8 mouse cellular contexts compared by ENCODE assay signal in the genomic region with DNA sequence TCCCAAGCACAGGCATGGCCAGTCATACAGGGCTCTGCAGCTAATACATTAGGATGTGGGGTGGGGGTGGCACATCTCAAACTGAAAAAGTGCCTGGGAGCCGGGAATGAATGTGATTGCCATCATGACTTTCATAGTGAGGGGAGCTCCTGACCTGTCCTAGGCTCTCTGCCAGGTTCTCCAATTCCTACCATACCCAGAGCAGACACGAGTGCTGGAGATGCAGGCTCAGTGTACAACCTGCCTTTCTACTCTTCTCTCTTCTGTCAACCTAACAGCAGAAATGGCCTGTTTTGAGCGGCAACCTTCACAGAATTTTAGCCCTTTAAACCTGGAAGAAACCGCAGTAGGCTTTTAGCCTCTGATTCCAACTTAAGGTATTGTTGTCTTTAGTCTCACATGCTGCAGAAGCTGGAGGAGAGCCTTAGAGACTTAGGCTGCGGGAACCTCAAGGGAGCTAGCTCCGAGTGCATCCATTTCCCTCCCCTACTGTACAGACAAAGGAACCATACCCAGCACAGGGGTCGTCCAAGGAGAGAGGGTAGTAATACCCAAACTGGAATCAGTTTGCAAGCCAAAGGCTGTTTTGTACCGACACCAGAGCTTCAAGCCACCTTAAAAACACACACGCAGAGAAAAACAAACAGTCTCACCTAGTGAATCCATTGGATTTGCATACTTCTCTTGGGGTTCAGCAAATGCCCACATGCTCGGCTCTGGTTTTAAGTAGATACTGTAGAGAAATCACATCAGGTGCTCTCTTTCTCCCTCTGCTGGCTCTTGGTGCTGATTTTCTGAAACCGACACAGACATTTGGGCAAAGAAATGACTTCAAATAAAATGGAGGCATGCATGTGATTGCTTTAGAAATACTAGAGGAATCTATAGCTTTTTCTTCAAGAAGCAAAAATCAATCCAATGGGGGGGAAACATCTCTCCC.
DNase-seq lines count a peak whose midpoint lies in the region; ATAC-seq lines count a peak whose summit lies in the region.

No protein-coding gene starts in this region.

- no peaks in the 10 kb centered on the region for H3K36me3 ChIP-seq in kidney, embryonic 15.5 days
- H3K36me3 ChIP-seq in hindbrain, embryonic 11.5 days (ENCODE audit: control insufficient read depth, insufficient read depth, low read length) = no peaks in the 10 kb centered on the region
- H3K36me3 ChIP-seq in midbrain, embryonic 10.5 days = no peaks in the 10 kb centered on the region

- H3K4me3 ChIP-seq in kidney, embryonic 15.5 days (replicated peaks) = no peak overlapping the region
- no peak overlapping the region for H3K4me3 ChIP-seq in hindbrain, embryonic 11.5 days (ENCODE audit: low read depth, low read length)
- H3K4me3 ChIP-seq in midbrain, embryonic 10.5 days = no peak overlapping the region

- DNase-seq in kidney, postnatal 4 days = peak; percentile 22 to 25
- peak; percentile 80 for DNase-seq in brain, embryonic 18.5 days (ENCODE audit: low read depth, low spot score)
- peak; percentile 62 for DNase-seq in hindbrain, embryonic 11.5 days (ENCODE audit: low spot score)
- DNase-seq in midbrain, embryonic 10.5 days (ENCODE audit: low spot score) = peak; percentile 24
- DNase-seq in thymus, postnatal 4 days = no peak
- DNase-seq in heart, adult 9 months (ENCODE audit: low spot score in 2 of 2) = no peak

- no peak overlapping the region for H3K9ac ChIP-seq in kidney, embryonic 15.5 days
- peak overlapping the region; percentile 2; the same call in 1 of the 2 replicates for H3K9ac ChIP-seq in hindbrain, embryonic 11.5 days (ENCODE audit: low read depth, low read length)

- no peak overlapping the region for H3K27ac ChIP-seq in kidney, embryonic 15.5 days
- H3K27ac ChIP-seq in hindbrain, embryonic 11.5 days (ENCODE audit: low read depth, low read length) = peak overlapping the region; percentile 64
- H3K27ac ChIP-seq in midbrain, embryonic 10.5 days (replicated peaks) = peak overlapping the region; percentile 72

- H3K4me1 ChIP-seq in kidney, embryonic 15.5 days = no peaks in the 10 kb centered on the region
- no peaks in the 10 kb centered on the region for H3K4me1 ChIP-seq in hindbrain, embryonic 11.5 days (replicated peaks; ENCODE audit: control insufficient read depth, insufficient read depth, low read length)
- peaks cover 23% of the 10 kb centered on the region for H3K4me1 ChIP-seq in midbrain, embryonic 10.5 days

- WGBS in kidney, embryonic 15.5 days = 44% methylated on average over 11 of the region's 11 CpGs
- WGBS in hindbrain, embryonic 11.5 days = 45% methylated on average over 11 of the region's 11 CpGs
- WGBS in midbrain, embryonic 10.5 days = 42% methylated on average over 11 of the region's 11 CpGs

- no peak for ATAC-seq in kidney, embryonic 15.5 days (replicated peaks; ENCODE audit: low FRiP score)
- ATAC-seq in hindbrain, embryonic 11.5 days (ENCODE audit: low FRiP score) = peak; percentile 79
- ATAC-seq in inflammation-experienced regulatory T-cells, adult 6 months = no peak

- H3K27me3 ChIP-seq in kidney, embryonic 15.5 days = no peaks in the 10 kb centered on the region
- H3K27me3 ChIP-seq in hindbrain, embryonic 11.5 days (ENCODE audit: control insufficient read depth, insufficient read depth, low read length) = no peaks in the 10 kb centered on the region
- H3K27me3 ChIP-seq in midbrain, embryonic 10.5 days (ENCODE audit: low read depth, poor library complexity, severe bottlenecking) = no peaks in the 10 kb centered on the region

- no peak overlapping the region for H3K4me2 ChIP-seq in kidney, embryonic 15.5 days
- H3K4me2 ChIP-seq in hindbrain, embryonic 11.5 days (replicated peaks; ENCODE audit: low read depth, low read length) = peak overlapping the region; percentile 2; the same call in 1 of the 2 replicates

- H3K9me3 ChIP-seq in kidney, embryonic 15.5 days (replicated peaks) = no peaks in the 10 kb centered on the region
- H3K9me3 ChIP-seq in hindbrain, embryonic 11.5 days (ENCODE audit: control insufficient read depth, low read length) = no peaks in the 10 kb centered on the region
- no peaks in the 10 kb centered on the region for H3K9me3 ChIP-seq in midbrain, embryonic 10.5 days (replicated peaks)

Comparison
In these comparisons a context has a peak if more than half of its experiments do, and no peak if none do; other contexts are left out.
1. DNase-seq: peak in kidney, postnatal 4 days (2 of 2), brain, embryonic 18.5 days (single experiment), hindbrain, embryonic 11.5 days (single experiment) and midbrain, embryonic 10.5 days (single experiment); none in thymus, postnatal 4 days (single experiment) and heart, adult 9 months (0 of 2).